ENCODE assay signal across 8 mouse cellular contexts in the genomic region with DNA sequence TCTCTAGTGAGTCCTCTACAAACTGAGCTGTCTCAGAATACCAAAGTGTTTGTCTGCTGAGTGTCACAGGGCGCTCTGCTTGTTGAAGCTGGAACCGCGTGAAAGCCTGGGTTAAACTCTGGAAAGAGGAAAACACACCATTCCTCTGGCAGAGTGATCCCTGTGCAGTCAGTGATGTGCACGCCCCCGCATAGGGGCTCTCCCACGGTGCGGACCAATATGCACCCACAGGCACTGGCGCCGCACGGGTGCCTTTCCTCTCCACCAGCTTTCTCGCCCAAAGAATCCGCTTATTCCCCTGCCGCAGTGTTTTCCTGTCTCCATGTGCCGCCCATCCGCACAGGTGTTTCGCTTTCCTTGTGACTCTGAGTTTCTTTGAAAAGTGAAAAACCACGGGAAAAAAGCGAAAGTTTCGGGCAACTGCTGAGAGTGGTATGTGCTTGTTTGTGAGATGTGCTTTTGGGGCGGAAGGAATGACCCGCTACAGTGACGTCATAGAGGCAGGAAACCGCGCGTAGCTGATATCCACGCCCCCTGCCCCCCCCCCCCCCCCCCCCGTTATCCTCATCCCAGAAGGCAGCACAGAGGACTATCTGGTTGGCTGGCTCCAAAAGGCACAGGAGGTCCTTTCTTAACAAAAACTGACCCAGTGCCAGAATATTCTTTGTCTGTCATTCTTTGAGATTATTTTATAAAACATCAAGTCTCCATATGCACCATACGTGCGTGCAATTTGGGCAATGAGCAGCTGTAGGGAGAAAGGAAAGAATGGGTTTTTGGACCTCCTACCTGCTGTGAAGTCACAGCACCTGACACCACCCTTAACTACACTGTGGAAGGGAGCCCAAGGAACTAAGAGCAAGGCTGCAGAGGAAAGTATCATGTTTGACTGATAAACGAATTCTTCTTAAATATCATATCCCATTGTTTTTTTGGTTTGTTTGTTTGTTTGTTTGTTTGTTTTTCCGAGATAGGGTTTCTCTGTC. TPM values are rescaled to one million over a fixed set of nuclear protein-coding genes. Genes with fewer than 3 reads are reported as not detected.
A peak's percentile ranks its signal among the peaks of the same experiment; 100 is the strongest.
DNase-seq lines count a peak whose midpoint lies in the region; ATAC-seq lines count a peak whose summit lies in the region.

No protein-coding gene starts in this region.

- 6% methylated on average over 30 of the region's 31 CpGs for WGBS in embryonic facial prominence, embryonic 13.5 days
- WGBS in limb, embryonic 12.5 days, result 10% methylated on average over 30 of the region's 31 CpGs
- 9% methylated on average over 27 of the region's 31 CpGs for WGBS in midbrain, embryonic 12.5 days
- 6% methylated on average over 30 of the region's 31 CpGs for WGBS in stomach, embryonic 16.5 days

- H3K27me3 ChIP-seq in embryonic facial prominence, embryonic 13.5 days, result peaks cover 25% of the 10 kb centered on the region
- peaks cover 19% of the 10 kb centered on the region for H3K27me3 ChIP-seq in limb, embryonic 12.5 days
- H3K27me3 ChIP-seq in midbrain, embryonic 12.5 days, result peaks cover 25% of the 10 kb centered on the region
- H3K27me3 ChIP-seq in stomach, embryonic 16.5 days (ENCODE audit: control insufficient read depth, insufficient read depth, low read length), result 0 out of 2 replicates have a peak, but pooled peaks cover 3% of the 10 kb centered on the region

- intact Hi-C loops in heart, postnatal 10 days (cut with DNase I), result loop anchor here (10.0 kb wide), 1 partner anchor 657 kb away; no protein-coding TSS in a partner anchor

- ATAC-seq in embryonic facial prominence, embryonic 13.5 days (ENCODE audit: insufficient number of reproducible peaks, insufficient read depth, low FRiP score, low TSS enrichment, low read depth), result no peak
- peak; percentile 58; the same call in 1 of the 2 replicates for ATAC-seq in limb, embryonic 12.5 days (ENCODE audit: insufficient number of reproducible peaks, insufficient read depth, low FRiP score, low TSS enrichment, low read depth)
- peak; percentile 74 for ATAC-seq in midbrain, embryonic 12.5 days (ENCODE audit: low FRiP score, low read depth)
- ATAC-seq in stomach, embryonic 16.5 days (ENCODE audit: insufficient read depth, low FRiP score), result peak; percentile 54; the same call in 1 of the 2 replicates

- H3K36me3 ChIP-seq in embryonic facial prominence, embryonic 13.5 days, result no peaks in the 10 kb centered on the region
- H3K36me3 ChIP-seq in limb, embryonic 12.5 days, result no peaks in the 10 kb centered on the region
- no peaks in the 10 kb centered on the region for H3K36me3 ChIP-seq in midbrain, embryonic 12.5 days
- no peaks in the 10 kb centered on the region for H3K36me3 ChIP-seq in stomach, embryonic 16.5 days (ENCODE audit: control insufficient read depth, insufficient read depth, low read length)

- H3K9me3 ChIP-seq in embryonic facial prominence, embryonic 13.5 days, result no peaks in the 10 kb centered on the region
- no peaks in the 10 kb centered on the region for H3K9me3 ChIP-seq in limb, embryonic 12.5 days
- no peaks in the 10 kb centered on the region for H3K9me3 ChIP-seq in midbrain, embryonic 12.5 days
- H3K9me3 ChIP-seq in stomach, embryonic 16.5 days (replicated peaks; ENCODE audit: control insufficient read depth, low read length), result no peaks in the 10 kb centered on the region

- H3K27ac ChIP-seq in embryonic facial prominence, embryonic 13.5 days, result no peak overlapping the region
- H3K27ac ChIP-seq in limb, embryonic 12.5 days, result no peak overlapping the region
- H3K27ac ChIP-seq in midbrain, embryonic 12.5 days (replicated peaks), result no peak overlapping the region
- no peak overlapping the region for H3K27ac ChIP-seq in stomach, embryonic 16.5 days (ENCODE audit: low read length)

- peaks cover 5% of the 10 kb centered on the region; the same call in 1 of the 2 replicates for H3K4me1 ChIP-seq in embryonic facial prominence, embryonic 13.5 days
- peaks cover 12% of the 10 kb centered on the region; the same call in 1 of the 2 replicates for H3K4me1 ChIP-seq in limb, embryonic 12.5 days (replicated peaks)
- H3K4me1 ChIP-seq in midbrain, embryonic 12.5 days, result peaks cover 9% of the 10 kb centered on the region
- peaks cover 3% of the 10 kb centered on the region; the same call in 1 of the 2 replicates for H3K4me1 ChIP-seq in stomach, embryonic 16.5 days (ENCODE audit: control insufficient read depth, insufficient read depth, low read length)

- peak overlapping the region; percentile 95 for H3K4me2 ChIP-seq in embryonic facial prominence, embryonic 13.5 days
- H3K4me2 ChIP-seq in limb, embryonic 12.5 days, result peak overlapping the region; percentile 87
- peak overlapping the region; percentile 95 for H3K4me2 ChIP-seq in midbrain, embryonic 12.5 days (replicated peaks)
- H3K4me2 ChIP-seq in stomach, embryonic 16.5 days (ENCODE audit: low read depth, low read length), result peak overlapping the region; percentile 73

- DNase-seq in cerebellum, postnatal 25 days, result peak; percentile 18 to 28
- DNase-seq in cerebellum, adult 9-10 months, result no peak
- DNase-seq in MN1 (ENCODE audit: low spot score), result peak; percentile 45
- peak; percentile 24 to 38 for DNase-seq in heart, postnatal 10 days

- H3K4me3 ChIP-seq in embryonic facial prominence, embryonic 13.5 days, result peak overlapping the region; percentile 56
- peak overlapping the region; percentile 50 for H3K4me3 ChIP-seq in limb, embryonic 12.5 days (replicated peaks)
- H3K4me3 ChIP-seq in midbrain, embryonic 12.5 days, result peak overlapping the region; percentile 54
- peak overlapping the region; percentile 54 for H3K4me3 ChIP-seq in stomach, embryonic 16.5 days (replicated peaks; ENCODE audit: low read length)

- peak overlapping the region; percentile 67 for H3K9ac ChIP-seq in embryonic facial prominence, embryonic 13.5 days
- peak overlapping the region; percentile 51; the same call in 1 of the 2 replicates for H3K9ac ChIP-seq in limb, embryonic 12.5 days (replicated peaks)
- H3K9ac ChIP-seq in midbrain, embryonic 12.5 days (replicated peaks), result peak overlapping the region; percentile 59
- peak overlapping the region; percentile 60 for H3K9ac ChIP-seq in stomach, embryonic 16.5 days (ENCODE audit: low read length)

RNA-seq across cellular contexts. Expression of a gene that starts 11.8 kb away (rescaled TPM):
- not detected in 2 replicates for polyA plus RNA-seq in embryonic facial prominence, embryonic 13.5 days (2015; fragmentation: Nextera tagmentation; extraction: Ambion mirVana)
- total RNA-seq in heart, postnatal 10 days (2021), result not detected
- not detected in 2 replicates for polyA plus RNA-seq in limb, embryonic 12.5 days (2016; fragmentation: Nextera tagmentation; extraction: Ambion mirVana)
- not detected in 2 replicates for polyA plus RNA-seq in midbrain, embryonic 12.5 days (2016; fragmentation: Nextera tagmentation; extraction: Ambion mirVana)
- not detected in 2 replicates for polyA plus RNA-seq in stomach, embryonic 16.5 days (2015; fragmentation: Nextera tagmentation; extraction: Ambion mirVana)

RNA-seq across cellular contexts. Expression of a gene that starts 18.3 kb away (rescaled TPM):
- polyA plus RNA-seq in embryonic facial prominence, embryonic 13.5 days (2015; fragmentation: Nextera tagmentation; extraction: Ambion mirVana), result not detected in 2 replicates
- total RNA-seq in heart, postnatal 10 days (2021), result not detected
- not detected in 2 replicates for polyA plus RNA-seq in limb, embryonic 12.5 days (2016; fragmentation: Nextera tagmentation; extraction: Ambion mirVana)
- not detected in 2 replicates for polyA plus RNA-seq in midbrain, embryonic 12.5 days (2016; fragmentation: Nextera tagmentation; extraction: Ambion mirVana)
- not detected in 2 replicates for polyA plus RNA-seq in stomach, embryonic 16.5 days (2015; fragmentation: Nextera tagmentation; extraction: Ambion mirVana)

RNA-seq across cellular contexts. Expression of a gene that starts 26.6 kb away (rescaled TPM):
- polyA plus RNA-seq in embryonic facial prominence, embryonic 13.5 days (2015; fragmentation: Nextera tagmentation; extraction: Ambion mirVana), result not detected in 2 replicates
- not detected for total RNA-seq in heart, postnatal 10 days (2021)
- polyA plus RNA-seq in limb, embryonic 12.5 days (2016; fragmentation: Nextera tagmentation; extraction: Ambion mirVana), result not detected in 2 replicates
- not detected in 2 replicates for polyA plus RNA-seq in midbrain, embryonic 12.5 days (2016; fragmentation: Nextera tagmentation; extraction: Ambion mirVana)
- polyA plus RNA-seq in stomach, embryonic 16.5 days (2015; fragmentation: Nextera tagmentation; extraction: Ambion mirVana), result not detected in 2 replicates

RNA-seq across cellular contexts. Expression of a gene that starts 32.9 kb away (rescaled TPM):
- not detected in 2 replicates for polyA plus RNA-seq in embryonic facial prominence, embryonic 13.5 days (2015; fragmentation: Nextera tagmentation; extraction: Ambion mirVana)
- not detected for total RNA-seq in heart, postnatal 10 days (2021)
- not detected in 2 replicates for polyA plus RNA-seq in limb, embryonic 12.5 days (2016; fragmentation: Nextera tagmentation; extraction: Ambion mirVana)
- polyA plus RNA-seq in midbrain, embryonic 12.5 days (2016; fragmentation: Nextera tagmentation; extraction: Ambion mirVana), result not detected in 2 replicates
- polyA plus RNA-seq in stomach, embryonic 16.5 days (2015; fragmentation: Nextera tagmentation; extraction: Ambion mirVana), result not detected in 2 replicates

RNA-seq across cellular contexts. Expression of a gene that starts 41.0 kb away (rescaled TPM):
- polyA plus RNA-seq in embryonic facial prominence, embryonic 13.5 days (2015; fragmentation: Nextera tagmentation; extraction: Ambion mirVana), result not detected in 2 replicates
- total RNA-seq in heart, postnatal 10 days (2021), result not detected
- not detected in 2 replicates for polyA plus RNA-seq in limb, embryonic 12.5 days (2016; fragmentation: Nextera tagmentation; extraction: Ambion mirVana)
- not detected in 2 replicates for polyA plus RNA-seq in midbrain, embryonic 12.5 days (2016; fragmentation: Nextera tagmentation; extraction: Ambion mirVana)
- polyA plus RNA-seq in stomach, embryonic 16.5 days (2015; fragmentation: Nextera tagmentation; extraction: Ambion mirVana), result not detected in 2 replicates
